Mouse (Mus musculus) fibroblast of lung, adult 2 months (primary cell): ENCODE results near the gene Tax1bp3.

ENCODE experiments used
- DNase-seq: peaks from one replicate; pipeline ENCODE4 v3.0.0-alpha.2; 2011; ENCODE audit warnings: low read depth

Tax1bp3 gene

GRCm38 (mm10) chr11:73176186-73176585, 697 bp upstream of the Tax1bp3 start:
- no peak for DNase-seq

GRCm38 (mm10) chr11:73177509-73177875, 609 bp downstream of the Tax1bp3 start:
- peak; percentile 19 for DNase-seq

GRCm38 (mm10) chr11:73177895-73178294, 1.0 kb downstream of the Tax1bp3 start:
- DNase-seq, result no peak

GRCm38 (mm10) chr11:73185872-73186615, 9.2 kb downstream of the Tax1bp3 start:
- no peak for DNase-seq

GRCm38 (mm10) chr11:73187231-73187630, 10.3 kb downstream of the Tax1bp3 start:
- DNase-seq, result no peak

- no peak for DNase-seq
These were observed 16.2 kb downstream of the Tax1bp3 start for GRCm38 (mm10) chr11:73193047-73193446.

- DNase-seq, result no peak
These were observed 17.6 kb downstream of the Tax1bp3 start for GRCm38 (mm10) chr11:73194444-73194843.

GRCm38 (mm10) chr11:73198190-73198589, 21.3 kb downstream of the Tax1bp3 start:
- no peak for DNase-seq

- DNase-seq, result peak; percentile 86
These were observed 21.8 kb downstream of the Tax1bp3 start, which contains the start of gene Ctns for GRCm38 (mm10) chr11:73198603-73199229. TSS of gene Ctns (minus strand) at chr11:73199042.

GRCm38 (mm10) chr11:73199230-73199712, 22.4 kb downstream of the Tax1bp3 start, which contains the start of gene Shpk:
TSS of gene Shpk (plus strand) at chr11:73199460.
- peak; percentile 91 for DNase-seq

GRCm38 (mm10) chr11:73199879-73200278, 23.0 kb downstream of the Tax1bp3 start:
- DNase-seq, result no peak

GRCm38 (mm10) chr11:73201021-73201420, 24.1 kb downstream of the Tax1bp3 start:
- no peak for DNase-seq

- DNase-seq, result no peak
These were observed 24.7 kb downstream of the Tax1bp3 start for GRCm38 (mm10) chr11:73201597-73201996.

- DNase-seq, result no peak
These were observed 27.0 kb downstream of the Tax1bp3 start for GRCm38 (mm10) chr11:73203895-73204294.

GRCm38 (mm10) chr11:73205194-73205593, 28.3 kb downstream of the Tax1bp3 start:
- no peak for DNase-seq

- no peak for DNase-seq
These were observed 30.7 kb downstream of the Tax1bp3 start for GRCm38 (mm10) chr11:73207621-73208020.

- no peak for DNase-seq
These were observed 37.1 kb downstream of the Tax1bp3 start for GRCm38 (mm10) chr11:73213956-73214355.

GRCm38 (mm10) chr11:73219671-73220070, 42.8 kb downstream of the Tax1bp3 start:
- no peak for DNase-seq

- no peak for DNase-seq
These were observed 43.8 kb downstream of the Tax1bp3 start for GRCm38 (mm10) chr11:73220651-73221050.

GRCm38 (mm10) chr11:73222846-73223245, 46.0 kb downstream of the Tax1bp3 start:
- DNase-seq, result no peak

- no peak for DNase-seq
These were observed 47.1 kb downstream of the Tax1bp3 start for GRCm38 (mm10) chr11:73223966-73224365.

GRCm38 (mm10) chr11:73225856-73226255, 49.0 kb downstream of the Tax1bp3 start:
- DNase-seq, result no peak

GRCm38 (mm10) chr11:73228881-73229280, 52.0 kb downstream of the Tax1bp3 start:
- DNase-seq, result no peak
